Mouse (Mus musculus): ENCODE measurements around the gene Gstp2.
"Not testable (repeated sequence)": the region's sequence is repeated elsewhere in the genome, so short reads cannot be mapped to it uniquely, and the experiment has no call there.

Gstp2 gene

DNA sequence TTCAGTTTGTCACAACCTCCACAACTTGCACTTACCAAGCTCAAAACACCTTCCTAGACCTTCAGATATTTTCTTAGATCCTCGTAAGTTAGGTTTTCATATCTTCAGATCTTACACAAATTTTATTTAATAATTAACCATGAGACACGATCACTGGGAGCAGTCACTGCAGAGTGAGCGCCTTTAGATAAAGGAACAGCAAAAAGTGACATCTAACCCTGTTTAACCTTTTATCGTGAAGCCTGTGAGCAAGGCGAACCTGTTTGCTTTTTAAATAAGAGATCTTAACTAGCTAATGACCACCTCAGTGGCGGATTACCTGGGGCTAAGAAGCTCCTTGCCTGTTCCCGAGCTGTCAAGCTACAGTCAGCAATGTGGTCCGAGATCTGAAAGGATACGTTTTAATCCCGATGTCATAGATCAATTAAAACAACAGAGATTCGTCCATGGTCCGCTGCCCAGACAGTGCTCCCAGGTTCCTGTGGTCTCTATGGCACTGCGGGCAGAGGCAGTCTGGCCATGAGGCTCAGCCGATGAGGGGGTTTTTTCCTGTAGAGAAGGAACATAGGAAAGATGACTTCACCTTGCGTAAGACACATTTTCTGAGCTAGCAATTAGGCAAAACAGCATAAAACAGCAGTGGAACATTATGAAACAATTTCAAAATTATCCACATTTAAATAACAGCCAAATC is 23.0 kb upstream of the Gstp2 start:
- no peak for DNase-seq

DNA sequence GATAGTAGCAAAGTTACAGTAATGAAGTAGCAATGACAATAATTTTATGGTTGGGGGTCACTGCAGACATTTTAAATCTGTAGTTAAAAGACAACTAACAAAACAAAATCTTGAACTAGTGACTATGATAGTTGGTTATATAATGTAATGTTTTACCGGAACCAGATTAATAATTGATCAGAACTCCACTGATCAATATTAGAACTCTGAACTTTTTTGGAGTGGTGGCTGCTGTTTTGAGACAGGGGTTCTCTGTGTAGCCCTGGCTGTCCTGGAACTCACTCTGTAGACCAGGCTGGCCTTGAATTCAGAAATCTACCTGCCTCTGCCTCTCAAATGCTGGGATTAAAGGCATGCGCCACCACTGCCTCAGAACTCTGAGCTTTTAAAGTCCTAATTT is 22.4 kb upstream of the Gstp2 start:
- DNase-seq = not testable (repeated sequence)

DNA sequence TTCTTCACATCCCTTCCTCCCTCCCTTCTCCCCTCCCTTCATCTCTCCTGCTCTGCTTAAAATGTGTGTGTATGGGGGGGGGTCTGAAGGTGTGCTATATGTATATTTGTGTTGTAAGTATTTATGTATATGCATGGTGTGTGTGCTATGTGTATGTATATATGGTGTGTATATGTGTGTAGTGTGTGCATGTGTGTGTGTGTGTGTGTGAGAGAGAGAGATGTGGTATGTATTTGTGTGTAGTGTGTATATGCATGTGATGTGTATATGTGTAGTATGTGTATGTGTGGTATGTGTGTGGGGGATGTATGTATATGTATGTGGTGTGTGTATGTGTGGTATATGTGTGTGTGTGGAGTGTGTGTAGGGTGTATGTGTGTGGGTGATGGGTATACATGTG is 21.1 kb upstream of the Gstp2 start:
- DNase-seq = no peak

DNA sequence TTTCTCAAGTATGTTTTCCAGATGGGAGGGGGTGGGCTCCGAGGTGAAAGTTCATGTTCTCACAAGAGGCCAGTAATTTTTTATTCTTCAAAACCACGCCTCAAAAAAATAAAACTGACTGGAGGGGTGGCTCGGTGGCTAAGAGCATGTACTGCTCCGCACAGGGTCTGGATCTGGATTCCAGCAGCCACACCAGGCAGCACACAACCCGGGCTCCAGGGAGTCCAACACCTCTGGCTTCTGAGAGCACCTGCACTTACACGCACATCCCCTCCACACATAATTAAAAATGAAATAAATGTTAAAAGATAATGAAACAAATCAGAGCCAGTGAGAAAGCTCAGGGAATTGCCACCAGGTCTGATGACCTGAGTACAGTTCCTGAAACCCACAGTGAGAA is 20.5 kb upstream of the Gstp2 start:
- DNase-seq = peak in 1 of 2 experiments; percentile 51

DNA sequence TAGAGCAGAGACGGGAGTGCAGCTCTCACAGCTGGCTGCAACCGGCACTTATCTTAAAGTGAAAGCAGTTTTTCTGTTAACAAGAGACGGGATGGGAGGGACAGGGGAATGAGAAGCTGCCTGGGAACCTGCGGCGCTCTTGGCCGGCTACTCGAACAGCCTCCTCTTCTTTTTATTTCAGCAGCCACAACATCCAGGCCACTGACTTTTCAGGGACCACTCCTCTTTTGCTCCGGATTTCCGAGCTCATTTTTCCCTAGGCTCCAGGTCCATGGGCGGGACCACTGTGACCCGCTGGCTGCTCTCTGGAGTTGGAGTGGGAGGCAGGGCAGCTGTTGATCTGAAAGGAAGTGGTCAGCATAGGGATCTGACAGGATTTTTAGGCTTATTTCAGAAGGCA is 18.7 kb upstream of the Gstp2 start:
- not testable (repeated sequence) for DNase-seq

DNA sequence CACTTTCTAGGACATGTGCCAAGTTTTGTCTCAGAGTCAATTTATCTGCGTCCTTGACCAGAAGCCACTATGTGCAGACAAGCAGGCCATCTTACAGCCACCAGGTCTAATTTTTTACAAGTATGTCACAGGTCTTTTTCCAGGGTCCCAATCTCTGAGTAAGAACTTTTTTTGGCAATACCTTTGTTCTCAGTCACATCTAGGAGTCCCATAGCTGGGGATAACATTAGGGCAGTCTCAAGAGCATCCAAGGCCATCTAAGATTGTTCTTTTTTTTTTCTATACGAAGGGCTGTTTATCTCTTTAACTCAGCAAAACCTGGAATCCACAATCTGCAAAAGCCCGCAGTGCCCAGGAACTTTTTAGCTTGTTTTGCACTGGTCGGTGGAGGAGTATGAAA is 17.5 kb upstream of the Gstp2 start:
- not testable (repeated sequence) for DNase-seq

DNA sequence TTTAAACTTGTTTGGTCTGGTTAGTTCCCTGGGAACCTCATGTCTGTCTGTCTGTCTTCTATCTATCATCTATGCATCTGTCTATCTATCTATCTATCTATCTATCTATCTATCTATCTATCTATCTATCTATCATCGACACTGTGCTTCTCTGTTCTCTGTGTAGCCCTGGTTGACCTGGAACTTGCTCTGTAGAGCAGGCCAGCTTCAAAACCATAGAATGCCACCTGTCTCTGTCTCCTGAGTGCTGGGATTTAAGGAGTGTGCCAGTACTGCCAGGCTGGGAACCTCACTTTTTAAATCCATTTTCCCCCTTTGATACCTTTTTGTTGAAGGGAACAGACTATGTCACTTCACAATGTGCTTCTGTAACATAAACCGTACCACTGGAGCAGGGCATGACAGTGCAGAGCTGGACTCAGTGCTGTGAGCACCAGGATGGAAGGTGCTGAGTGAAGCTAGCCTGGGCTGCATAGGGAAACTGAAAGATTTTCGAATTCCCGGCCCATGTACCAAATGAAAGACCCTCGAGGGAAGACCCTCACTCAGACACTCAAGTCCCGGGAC is 15.2 kb upstream of the Gstp2 start:
- DNase-seq = no peak

DNA sequence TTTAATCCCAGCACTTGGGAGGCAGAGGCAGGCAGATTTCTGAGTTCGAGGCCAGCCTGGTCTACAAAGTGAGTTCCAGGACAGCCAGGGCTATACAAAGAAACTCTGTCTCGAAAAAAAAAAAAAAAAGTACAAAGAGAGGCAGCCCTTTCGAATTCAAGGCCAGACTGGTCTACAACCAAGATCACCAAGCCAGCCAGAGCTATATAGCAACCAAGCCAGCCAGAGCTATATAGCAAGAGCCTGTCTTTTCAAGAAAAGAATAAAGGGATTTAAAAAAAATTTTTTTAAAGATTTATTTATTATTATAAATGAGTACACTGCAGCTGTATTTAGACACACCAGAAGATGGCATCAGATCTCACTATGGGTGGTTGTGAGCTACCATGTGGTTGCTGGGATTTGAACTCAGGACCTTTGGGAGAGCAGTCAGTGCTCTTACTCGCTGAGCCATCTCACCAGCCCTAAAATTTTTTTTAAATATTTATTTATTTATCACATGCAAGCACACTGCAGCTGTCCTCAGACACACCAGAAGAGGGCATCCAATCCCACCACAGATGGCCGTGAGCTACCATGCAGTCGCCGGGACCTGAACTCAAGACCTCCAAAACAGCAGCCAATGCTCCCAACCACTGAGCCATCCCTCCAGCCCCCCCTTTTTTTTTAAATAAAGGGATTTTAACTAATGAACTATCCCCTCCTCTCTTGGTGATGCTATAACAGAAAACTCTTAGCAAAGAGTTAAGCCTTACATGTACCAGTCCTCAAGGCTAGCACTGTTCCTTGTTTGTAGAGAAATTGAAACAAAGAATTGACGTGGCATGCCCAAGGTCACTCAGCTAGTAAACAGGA is 14.4 kb upstream of the Gstp2 start:
- not testable (repeated sequence) for DNase-seq

DNA sequence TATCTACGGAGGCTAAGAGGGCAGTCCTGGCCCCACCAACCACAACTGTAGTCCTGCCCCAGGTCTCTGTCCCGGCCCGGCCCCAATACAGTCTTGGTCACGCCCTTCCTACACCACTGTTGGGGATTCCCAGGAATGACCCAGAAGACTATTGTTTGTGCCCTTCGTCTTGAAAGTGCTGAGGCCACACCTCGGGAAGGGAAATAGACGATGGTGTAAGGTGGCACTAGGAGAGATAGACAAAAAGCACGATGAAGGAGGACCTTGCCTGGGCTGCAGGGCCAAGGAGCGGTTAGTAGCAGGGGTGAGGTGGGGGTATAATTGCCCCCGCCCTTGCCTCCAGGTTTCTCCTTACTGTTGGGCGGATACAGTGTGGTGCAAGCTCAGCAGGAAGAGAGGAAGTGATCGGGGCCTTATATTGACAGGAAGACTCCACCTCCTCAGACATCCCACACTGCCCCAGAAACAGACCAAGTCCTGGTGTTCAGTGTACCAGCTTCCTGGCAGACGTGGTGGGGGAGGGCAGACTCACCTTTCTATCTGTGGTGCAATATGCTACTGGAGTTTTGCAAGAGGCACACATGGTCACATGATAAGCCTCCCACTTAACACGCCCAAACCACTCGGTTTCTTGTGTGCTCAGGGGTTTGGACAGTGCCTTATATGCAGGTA is 13.4 kb upstream of the Gstp2 start, which contains the start of gene Gstp3:
TSS of gene Gstp3 (minus strand) at position 501 of the 672 bp plus-strand sequence.
- no peak for DNase-seq

DNA sequence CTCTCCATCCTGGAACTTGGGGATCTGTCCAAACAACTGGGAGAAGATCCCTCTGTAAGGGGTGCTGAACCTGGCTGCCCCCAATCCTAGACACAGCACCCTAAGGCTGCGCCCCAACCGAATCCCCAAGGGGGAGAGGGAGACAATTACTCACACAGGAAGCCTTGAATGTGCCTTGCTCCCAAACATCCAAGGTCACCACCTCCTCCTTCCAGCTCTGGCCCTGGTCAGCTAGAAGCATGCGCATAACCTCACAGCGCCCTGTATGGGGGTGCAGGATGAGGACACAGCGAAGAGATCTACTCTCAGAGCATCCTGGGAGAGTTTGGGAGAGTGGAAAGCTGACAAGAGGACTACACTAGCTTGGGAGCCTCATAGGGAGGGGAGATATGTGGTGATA is 12.8 kb upstream of the Gstp2 start:
- DNase-seq = no peak

DNA sequence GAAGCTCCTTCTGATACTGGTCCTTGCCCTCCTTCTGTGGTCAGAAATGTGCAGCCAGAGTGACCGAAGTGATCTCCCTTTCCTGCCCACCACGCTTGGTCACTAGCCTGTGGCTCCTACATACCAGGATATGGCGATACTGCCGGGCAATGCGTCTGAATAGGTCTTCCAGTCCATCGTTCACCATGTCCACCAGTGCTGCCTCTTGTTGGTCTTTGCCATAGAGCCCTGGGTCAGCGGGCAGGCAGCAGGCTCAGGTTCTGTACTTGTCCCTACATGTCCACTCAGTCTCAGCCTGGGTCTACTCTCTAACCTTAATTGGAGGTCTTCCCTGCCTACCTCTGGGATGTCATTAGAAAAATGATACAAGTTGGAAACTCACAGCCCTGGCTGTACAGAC is 12.1 kb upstream of the Gstp2 start:
- no peak for DNase-seq

DNA sequence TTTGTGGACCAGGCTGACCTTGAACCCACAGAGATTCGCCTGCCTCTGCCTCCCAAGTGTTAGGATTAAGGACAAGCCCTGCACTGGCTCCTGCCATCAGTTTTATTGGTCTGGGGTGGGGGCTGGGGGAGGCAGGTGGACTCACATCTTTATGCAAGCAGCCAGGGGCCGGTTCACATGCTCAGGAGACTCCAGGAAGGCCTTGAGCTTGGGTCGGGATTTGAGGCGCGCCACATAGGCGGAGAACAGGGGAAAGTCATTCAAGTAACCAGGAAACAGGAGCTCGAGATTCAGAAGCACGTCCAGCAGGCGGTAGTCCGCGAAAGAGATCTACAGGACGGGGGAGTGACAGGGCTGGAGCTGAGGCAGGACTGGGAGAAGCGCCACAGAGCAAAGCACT is 11.6 kb upstream of the Gstp2 start:
- DNase-seq = no peak

DNA sequence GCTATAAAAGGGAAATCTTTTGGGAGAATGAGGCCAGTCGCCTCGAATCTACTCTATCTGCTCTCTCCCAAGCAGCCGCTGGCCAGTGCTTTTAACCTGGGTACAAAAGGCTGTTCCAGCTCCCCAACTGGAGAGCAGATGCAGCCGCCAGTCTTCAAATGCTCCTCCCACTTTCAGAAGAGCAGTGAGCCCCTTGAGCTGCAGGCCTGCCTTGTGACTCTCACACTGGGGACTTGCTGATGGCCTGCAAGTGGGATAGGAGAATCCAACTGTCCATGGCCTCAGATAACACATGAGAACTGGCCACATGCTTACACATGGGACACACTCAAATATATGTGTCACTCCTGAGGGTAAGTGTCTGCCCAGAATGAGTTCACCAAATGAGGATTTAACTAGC is 10.9 kb upstream of the Gstp2 start:
- no peak for DNase-seq

DNA sequence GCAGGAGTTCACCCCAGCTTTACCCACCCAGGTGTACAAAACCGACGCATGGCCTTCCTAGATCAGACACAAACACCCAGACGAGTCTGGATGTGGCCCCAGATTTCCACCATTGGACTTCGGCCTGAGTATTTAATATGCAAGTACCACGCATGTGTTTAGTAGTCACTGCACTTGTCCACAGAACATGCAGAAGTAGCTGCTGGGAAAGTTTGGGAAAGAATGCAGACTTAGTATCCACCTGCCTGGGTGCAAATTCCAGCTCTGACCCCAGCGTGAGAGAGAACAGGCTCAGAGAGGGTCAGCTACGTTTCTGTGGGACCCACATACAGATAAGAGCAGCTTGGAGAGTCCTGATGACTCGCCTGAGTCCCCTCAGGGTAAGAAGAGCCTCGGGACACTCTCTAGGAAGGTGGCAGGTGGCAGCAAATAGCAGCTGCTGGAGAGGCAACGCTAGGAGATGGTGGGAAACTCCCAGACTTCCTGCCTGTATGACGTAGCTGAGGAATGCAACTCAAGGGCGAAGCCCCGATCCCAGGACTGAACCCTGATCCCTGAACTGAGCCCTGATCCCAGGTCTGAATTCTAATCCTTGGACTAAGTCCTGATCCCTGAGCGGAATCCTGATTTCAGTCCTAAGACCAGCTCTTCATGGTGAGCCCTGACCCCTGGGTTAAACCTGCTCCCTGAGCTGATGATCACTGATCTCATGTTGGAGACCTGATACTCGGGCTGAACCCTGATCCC is 10.3 kb upstream of the Gstp2 start:
- peak; percentile 61 to 63 for DNase-seq

DNA sequence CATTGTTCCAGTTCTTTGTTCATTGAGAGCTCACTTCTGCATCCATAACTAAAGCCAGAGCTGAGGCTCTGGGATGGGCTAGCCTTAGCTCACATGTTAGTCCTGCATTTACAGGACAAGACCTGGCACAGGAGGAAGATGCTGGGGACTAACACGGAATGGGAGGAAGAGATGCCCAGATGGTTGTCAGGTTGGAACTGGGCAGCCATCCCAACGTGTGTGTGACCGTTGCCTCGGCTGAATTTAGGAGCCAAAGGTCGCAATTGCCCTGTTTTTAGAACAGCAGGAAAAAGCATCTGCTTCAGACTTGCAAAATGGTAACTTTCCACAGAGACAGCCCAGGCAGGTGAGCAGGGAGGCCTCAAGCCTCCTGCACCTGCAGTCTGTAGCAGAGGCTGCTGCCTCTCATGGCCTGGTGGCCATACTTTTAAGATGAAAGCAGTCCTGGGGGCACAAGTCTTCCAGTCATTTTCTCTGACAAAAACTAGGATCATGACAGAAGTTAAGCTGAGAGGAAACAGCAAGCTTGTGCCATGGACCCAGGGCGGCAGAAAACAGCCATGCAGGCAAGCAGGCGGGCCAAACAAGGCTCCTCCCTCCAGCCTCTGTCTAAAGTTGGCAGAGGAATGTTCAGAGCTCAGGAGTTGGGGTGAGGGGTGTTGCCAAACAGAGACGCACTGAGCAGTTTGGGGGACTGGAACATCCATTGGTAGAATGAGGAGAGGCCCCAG is 9.6 kb upstream of the Gstp2 start:
- DNase-seq = peak; percentile 75 to 84

DNA sequence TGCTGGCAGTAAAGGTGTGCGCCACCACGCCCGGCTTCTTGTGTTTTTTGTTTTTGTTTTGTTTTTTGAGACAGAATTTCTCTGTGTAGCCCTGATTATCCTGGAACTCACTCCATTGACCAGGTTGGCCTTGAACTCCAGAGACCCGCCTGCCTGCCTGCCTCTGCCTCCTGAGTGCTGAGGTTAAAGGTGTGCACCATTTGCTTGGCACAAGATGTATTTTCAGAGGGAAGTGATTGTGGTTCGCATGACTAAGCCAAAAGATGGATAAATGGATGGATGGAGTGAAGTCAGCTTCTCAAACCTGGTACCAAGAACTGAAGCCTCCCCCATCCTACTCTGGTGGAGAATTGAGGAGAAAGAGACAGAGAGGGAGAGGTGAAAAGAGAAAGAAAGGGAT is 8.8 kb upstream of the Gstp2 start:
- DNase-seq = no peak

DNA sequence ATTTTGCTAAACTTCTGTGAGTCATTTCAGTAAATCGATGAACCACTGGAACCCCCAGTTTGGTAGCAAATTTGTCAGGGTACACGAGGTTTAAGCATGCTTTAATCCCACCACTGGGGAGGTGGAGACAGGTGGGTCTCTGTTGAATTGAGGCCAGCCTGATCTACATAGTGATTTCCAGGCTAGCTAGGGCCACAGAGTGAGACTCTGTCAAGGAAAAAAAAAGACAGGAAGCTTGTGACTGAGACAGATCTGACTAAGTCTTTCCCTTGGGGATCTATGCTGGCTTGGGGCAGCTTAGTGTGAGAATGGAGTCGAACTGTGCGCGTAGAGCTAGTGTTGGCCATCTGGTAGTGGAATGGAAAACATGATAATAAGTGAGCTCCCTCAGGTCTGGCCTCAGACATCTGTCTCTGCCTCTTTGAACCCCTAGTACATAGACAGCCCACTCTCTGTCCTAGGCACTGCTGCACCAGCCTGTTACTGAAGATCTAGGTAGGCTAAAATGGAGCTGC is 6.8 kb upstream of the Gstp2 start:
- no peak for DNase-seq

DNA sequence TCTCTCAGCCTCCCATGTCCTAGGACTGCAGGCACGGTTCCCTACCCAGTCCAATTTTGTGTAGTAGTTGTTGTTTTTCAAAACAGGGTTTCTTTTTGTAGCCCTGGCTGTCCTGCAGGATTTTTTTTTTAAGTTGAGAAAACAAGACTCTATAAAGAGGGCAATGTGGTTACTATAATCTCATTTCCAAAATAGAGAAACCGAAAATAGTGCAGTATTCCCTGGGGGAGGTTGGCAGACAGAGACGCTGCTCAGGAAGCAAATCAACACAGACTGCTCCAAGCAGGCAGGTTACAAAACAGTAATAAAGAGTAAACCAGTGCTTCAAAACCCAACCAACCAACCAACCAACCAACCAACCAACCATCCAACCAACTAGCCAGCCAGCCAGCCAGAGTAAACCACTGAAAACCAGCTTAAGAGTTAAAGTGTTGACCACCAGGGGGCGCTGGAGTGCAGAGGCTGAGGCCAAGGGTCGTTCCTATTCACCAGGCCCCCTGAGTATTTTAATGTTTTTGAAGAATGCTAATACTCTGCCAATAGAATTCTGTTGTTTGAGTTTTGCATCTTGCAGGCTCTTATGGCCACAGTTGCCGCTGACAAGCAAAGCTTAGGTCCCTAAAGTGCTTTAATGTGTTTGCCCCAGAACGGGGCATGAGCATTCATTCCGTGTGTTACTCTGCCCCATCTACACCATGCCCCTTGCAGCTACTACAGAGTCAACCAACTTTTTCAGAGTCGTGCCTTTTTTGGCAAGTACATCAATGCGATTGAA is 6.1 kb upstream of the Gstp2 start:
- peak in 1 of 2 experiments; percentile 79 for DNase-seq

DNA sequence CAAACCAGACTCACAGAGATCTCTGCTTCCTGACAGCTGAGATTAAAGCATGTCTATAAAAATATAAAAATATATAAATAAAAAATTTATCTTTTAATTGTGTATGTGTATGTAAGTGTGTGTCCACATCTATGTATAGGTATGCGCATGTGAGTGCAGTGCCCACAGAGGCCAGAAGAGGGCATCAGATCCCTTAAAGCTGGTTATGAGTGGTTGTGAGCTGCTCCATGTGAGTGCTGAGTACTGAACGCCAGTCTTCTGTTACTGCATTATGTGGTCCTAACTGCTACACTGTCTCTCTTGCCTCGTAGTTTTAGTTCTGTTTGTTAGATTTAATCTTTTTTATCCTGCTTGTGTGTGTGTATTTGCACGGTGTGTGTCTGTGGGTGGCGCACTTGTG is 5.2 kb upstream of the Gstp2 start:
- DNase-seq = no peak

DNA sequence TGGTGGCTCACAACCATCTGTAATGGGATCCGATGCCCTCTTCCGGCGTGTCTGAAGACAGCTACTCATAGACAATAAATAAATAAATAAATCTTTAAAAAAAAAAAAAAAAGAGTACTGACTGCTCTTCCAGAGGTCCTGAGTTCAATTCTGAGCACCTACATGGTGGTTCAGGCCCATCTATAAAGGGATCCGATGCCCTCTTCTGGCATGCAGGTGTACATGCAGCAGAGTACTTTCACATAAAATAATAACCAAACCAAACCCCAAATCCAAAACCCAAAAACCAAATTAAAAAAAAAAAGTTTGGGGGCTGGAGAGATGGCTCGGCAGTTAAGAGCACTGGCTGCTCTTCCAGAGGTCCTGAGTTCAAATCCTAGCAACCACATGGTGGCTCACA is 3.2 kb upstream of the Gstp2 start:
- not testable (repeated sequence) for DNase-seq

DNA sequence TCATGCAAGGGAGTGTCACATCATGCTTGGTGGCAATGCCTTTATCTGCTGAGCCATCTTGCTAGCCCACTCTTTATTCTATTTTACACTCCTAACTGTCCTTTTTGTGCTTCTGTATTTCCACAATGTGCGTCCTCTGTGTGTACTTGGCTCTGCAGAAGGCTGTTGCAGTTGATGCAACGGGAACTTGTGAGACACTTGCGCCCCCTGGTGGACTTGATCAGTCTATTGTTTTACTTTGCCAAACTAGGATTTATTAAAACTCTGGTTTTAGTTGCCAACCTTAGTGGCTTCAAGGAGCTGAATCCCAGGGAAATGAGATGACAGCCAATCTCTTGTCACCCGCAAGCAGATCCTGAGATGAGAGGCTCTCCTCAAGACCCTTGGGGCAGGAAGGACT is 2.0 kb upstream of the Gstp2 start:
- peak; percentile 73 to 89 for DNase-seq
